Mouse (Mus musculus): Measurements from ENCODE around the gene Pax4. TPM values are rescaled to one million over a fixed set of nuclear protein-coding genes. Genes with fewer than 3 reads are reported as not detected.
A peak's percentile ranks its signal among the peaks of the same experiment; 100 is the strongest.

Pax4 gene
- polyA plus RNA-seq, 1 experiment = not detected

DNA sequence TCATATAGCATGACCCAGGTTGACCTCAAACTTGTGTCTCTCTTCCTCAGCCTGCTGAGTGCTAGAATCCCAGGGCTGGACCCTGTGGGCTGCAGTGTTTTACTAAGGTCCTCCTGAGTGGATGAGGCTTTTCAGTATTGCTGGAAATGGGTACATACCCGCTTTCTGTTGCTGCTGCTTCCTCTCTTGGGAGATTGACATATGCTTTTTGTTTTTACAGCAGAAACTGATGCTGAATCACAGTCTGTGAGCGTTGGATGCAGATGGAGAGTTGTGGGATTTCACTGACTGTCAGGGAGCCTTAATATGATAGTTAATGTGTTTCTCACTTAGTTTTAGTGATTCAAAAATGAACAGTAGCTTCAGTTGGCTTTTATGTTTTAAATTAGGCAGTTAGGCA lies 37.3 kb upstream of the Pax4 start:
- 71% methylated on average over 2 of the region's 2 CpGs for WGBS
- Histone ChIP-seq H3K27ac (ENCODE audit: control insufficient read depth, insufficient read depth, low read length) (no peak overlapping the region), H3K4me3 (ENCODE audit: control insufficient read depth, insufficient read depth, low read length) (no peak overlapping the region), H3K36me3 (ENCODE audit: control insufficient read depth, insufficient read depth, low read length) (no peaks in the 10 kb centered on the region; the same call in 1 of the 2 replicates), H3K27me3 (ENCODE audit: control insufficient read depth, insufficient read depth, low read length) (no peaks in the 10 kb centered on the region), H3K4me1 (replicated peaks; ENCODE audit: control insufficient read depth, insufficient read depth, low read length) (0 out of 2 replicates have a peak, but pooled peaks cover 3% of the 10 kb centered on the region)
- TF ChIP-seq POLR2A (IDR thresholded peaks at IDR 0.05; ENCODE audit: control insufficient read depth, extremely low read depth, insufficient read depth, low read length, poor library complexity) = no peak
- no peak for TF ChIP-seq CTCF (IDR thresholded peaks at IDR 0.05; ENCODE audit: borderline replicate concordance, control insufficient read depth, extremely low read depth, insufficient read depth, low read length, poor library complexity)
- no peak for DNase-seq

DNA sequence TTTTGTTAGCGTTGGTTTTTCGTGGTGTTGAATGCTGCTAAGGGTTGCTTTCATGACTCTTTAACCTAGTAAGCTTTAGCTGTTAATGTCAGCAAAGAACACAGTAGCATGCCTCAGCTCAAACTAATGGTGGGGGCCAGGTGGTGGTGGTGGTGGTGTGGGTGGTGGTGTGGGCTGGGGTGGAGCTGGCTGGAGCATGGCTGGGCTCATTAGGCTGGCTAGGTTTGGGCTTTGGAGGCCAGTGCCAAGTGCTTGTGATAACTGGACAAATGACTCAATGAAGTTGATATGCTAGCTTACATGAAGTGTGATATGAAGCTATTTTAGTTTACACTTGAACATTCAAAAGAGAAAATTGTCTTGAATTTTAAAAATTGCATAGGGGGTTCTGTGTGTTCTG lies 36.9 kb upstream of the Pax4 start:
- H3K36me3 ChIP-seq (ENCODE audit: control insufficient read depth, insufficient read depth, low read length) = no peaks in the 10 kb centered on the region; the same call in 1 of the 2 replicates
- H3K27me3 ChIP-seq (ENCODE audit: control insufficient read depth, insufficient read depth, low read length) = no peaks in the 10 kb centered on the region
- no peak overlapping the region for H3K4me3 ChIP-seq (ENCODE audit: control insufficient read depth, insufficient read depth, low read length)
- WGBS = 94% methylated on average over 2 of the region's 2 CpGs
- TF ChIP-seq POLR2A (IDR thresholded peaks at IDR 0.05; ENCODE audit: control insufficient read depth, extremely low read depth, insufficient read depth, low read length, poor library complexity) = no peak
- no peak for TF ChIP-seq CTCF (IDR thresholded peaks at IDR 0.05; ENCODE audit: borderline replicate concordance, control insufficient read depth, extremely low read depth, insufficient read depth, low read length, poor library complexity)
- DNase-seq = no peak
- no peak overlapping the region for H3K27ac ChIP-seq (ENCODE audit: control insufficient read depth, insufficient read depth, low read length)
- H3K4me1 ChIP-seq (replicated peaks; ENCODE audit: control insufficient read depth, insufficient read depth, low read length) = 0 out of 2 replicates have a peak, but pooled peaks cover 3% of the 10 kb centered on the region

DNA sequence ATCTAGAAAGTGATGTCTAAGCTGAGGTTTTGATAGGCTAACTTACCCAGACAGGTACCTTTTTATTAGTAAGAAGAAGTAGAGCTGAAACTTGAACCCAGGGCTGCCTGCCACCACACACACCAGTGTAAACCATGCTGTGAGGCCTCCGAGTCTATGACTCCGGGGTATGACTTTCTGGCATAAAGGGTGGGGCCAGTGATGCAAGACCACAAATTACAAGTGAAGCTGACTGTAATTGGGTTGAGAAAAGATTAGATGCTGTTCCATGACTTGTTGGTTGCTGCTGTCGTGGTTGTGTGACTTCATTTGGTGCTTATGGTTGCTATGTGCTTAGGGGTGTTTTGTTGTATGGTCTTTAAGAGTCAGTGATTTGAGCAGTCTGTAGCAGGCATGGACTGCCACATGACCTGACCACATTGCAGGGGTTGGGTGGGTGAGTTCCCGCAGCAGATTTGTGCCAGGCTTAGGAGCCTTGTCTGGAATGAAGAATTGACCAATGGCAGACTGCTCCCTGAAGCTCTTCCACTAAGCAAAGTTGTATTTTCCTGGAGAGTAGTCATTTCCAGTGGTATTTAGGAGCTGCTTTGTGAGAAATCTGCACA lies 33.7 kb upstream of the Pax4 start:
- no peak overlapping the region for H3K4me3 ChIP-seq (ENCODE audit: control insufficient read depth, insufficient read depth, low read length)
- no peaks in the 10 kb centered on the region for H3K27me3 ChIP-seq (ENCODE audit: control insufficient read depth, insufficient read depth, low read length)
- no peaks in the 10 kb centered on the region for H3K36me3 ChIP-seq (ENCODE audit: control insufficient read depth, insufficient read depth, low read length)
- TF ChIP-seq CTCF (IDR thresholded peaks at IDR 0.05; ENCODE audit: borderline replicate concordance, control insufficient read depth, extremely low read depth, insufficient read depth, low read length, poor library complexity) (no peak), POLR2A (IDR thresholded peaks at IDR 0.05; ENCODE audit: control insufficient read depth, extremely low read depth, insufficient read depth, low read length, poor library complexity) (no peak)
- no peak for DNase-seq
- H3K4me1 ChIP-seq (replicated peaks; ENCODE audit: control insufficient read depth, insufficient read depth, low read length) = peaks cover 10% of the 10 kb centered on the region
- WGBS = 62% methylated on average over 4 of the region's 4 CpGs
- H3K27ac ChIP-seq (ENCODE audit: control insufficient read depth, insufficient read depth, low read length) = no peak overlapping the region

DNA sequence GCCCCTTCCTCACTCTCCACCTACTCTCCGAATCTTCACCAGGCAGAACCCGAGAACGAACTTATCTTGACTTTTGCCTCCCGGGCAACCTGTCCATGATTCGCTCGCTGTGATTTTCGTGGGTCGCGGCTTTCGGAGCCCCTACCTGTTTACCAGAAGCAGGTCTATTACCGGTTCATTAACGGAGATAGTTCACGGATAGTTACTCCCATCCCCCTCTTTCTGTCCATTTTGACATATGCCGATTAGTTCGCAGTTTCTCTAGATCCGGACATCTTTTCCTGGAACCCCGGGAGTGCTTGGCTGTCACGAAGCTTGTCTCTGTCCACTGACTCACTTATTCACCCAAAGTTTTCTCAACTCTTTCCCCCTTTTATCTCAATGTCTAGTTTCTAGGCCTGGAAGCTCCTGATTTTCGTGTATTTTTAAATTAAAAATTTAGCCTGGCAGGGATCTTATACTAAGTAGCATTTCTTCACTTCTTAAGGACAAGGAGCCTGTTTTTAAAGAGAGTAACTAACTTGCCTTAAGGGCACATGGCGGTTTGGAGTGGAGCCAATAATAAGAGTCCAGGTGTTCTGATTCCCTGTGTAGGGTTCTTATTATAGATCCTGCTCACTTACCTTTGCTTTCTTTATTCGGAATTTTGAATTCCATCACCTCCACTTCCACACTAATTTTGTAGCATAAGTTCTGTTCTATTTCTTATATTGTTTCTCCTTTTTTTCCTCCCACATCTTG lies 31.8 kb upstream of the Pax4 start:
- DNase-seq = no peak
- TF ChIP-seq POLR2A (IDR thresholded peaks at IDR 0.05; ENCODE audit: control insufficient read depth, extremely low read depth, insufficient read depth, low read length, poor library complexity) (no peak), CTCF (IDR thresholded peaks at IDR 0.05; ENCODE audit: borderline replicate concordance, control insufficient read depth, extremely low read depth, insufficient read depth, low read length, poor library complexity) (no peak)
- Histone ChIP-seq H3K27ac (ENCODE audit: control insufficient read depth, insufficient read depth, low read length) (no peak overlapping the region), H3K36me3 (ENCODE audit: control insufficient read depth, insufficient read depth, low read length) (no peaks in the 10 kb centered on the region), H3K4me3 (ENCODE audit: control insufficient read depth, insufficient read depth, low read length) (peak overlapping the region; percentile 74), H3K4me1 (replicated peaks; ENCODE audit: control insufficient read depth, insufficient read depth, low read length) (peaks cover 10% of the 10 kb centered on the region), H3K27me3 (ENCODE audit: control insufficient read depth, insufficient read depth, low read length) (no peaks in the 10 kb centered on the region)
- WGBS = 6% methylated on average over 21 of the region's 21 CpGs

DNA sequence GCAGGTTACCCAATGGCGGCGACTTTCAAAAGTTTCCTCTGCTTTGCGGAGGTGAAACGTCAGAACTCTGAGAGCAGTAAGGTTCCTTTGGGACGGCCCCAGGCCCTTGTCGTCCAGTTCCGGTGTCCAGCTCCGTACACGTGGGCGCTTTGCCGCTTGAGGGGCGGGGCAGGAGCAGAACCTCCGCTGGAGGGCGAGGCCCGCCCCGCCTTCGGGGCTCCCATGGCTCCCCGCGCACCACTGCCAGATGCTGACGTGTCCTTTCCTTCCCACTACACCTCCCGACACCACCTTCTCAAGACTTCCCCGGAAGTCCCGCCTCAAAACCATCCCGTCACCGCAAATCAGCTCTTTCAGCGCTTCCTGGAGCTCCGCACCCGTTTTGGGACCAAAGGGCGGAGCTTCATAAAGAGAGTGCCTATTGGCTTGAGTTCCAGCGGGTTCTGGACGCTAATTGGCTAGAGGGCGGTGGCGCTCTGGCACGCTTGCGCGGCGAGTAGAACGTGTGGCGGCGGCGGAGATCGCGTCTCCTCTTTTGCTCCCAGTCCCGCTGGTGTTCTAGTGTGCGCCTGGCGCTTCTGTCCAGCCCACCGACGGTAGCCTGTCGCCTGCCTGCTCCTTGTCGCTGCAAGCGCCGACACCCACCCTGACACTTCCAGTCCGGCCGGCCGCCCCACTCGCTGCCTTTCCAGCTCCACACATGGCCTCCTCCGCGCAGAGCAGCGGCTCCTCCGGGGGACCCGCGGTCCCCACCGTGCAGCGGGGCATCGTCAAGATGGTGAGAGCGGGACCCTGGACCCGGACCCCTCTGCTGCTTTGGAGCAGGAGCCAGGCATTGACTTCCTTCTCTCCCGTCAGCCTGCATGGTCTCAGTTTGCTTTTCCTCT lies 31.0 kb upstream of the Pax4 start:
- Histone ChIP-seq H3K27me3 (ENCODE audit: control insufficient read depth, insufficient read depth, low read length) (no peaks in the 10 kb centered on the region), H3K27ac (ENCODE audit: control insufficient read depth, insufficient read depth, low read length) (no peak overlapping the region), H3K4me3 (ENCODE audit: control insufficient read depth, insufficient read depth, low read length) (peak overlapping the region; percentile 74), H3K4me1 (replicated peaks; ENCODE audit: control insufficient read depth, insufficient read depth, low read length) (peaks cover 10% of the 10 kb centered on the region), H3K36me3 (ENCODE audit: control insufficient read depth, insufficient read depth, low read length) (no peaks in the 10 kb centered on the region)
- DNase-seq = peak; percentile 96
- under 1% methylated on average over 68 of the region's 68 CpGs for WGBS
- TF ChIP-seq POLR2A (IDR thresholded peaks at IDR 0.05; ENCODE audit: control insufficient read depth, extremely low read depth, insufficient read depth, low read length, poor library complexity) (0 out of 2 replicates have a peak, but pooled peaks have one; percentile 53), CTCF (IDR thresholded peaks at IDR 0.05; ENCODE audit: borderline replicate concordance, control insufficient read depth, extremely low read depth, insufficient read depth, low read length, poor library complexity) (peak; percentile 50; the same call in 1 of the 2 replicates)

DNA sequence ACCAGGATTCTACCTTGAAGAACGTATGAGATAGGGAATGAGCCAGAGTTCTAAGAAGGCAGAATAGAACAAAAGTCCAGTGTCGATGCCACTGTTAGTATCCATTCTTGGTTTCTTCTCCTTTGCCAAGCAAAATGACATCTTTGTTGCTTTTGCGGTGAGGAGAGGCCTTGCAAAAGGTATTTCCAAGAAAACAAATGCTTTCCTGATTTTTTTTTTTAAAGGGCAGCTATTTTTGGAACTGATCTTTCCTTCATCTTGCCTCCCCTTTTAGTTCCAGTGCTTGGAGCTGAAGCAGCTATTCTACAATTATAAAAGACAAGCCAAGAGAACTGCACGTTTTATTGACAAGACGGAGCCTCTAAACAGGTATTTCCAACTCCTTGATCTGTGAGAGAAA lies 25.7 kb upstream of the Pax4 start, which contains the start of gene Snd1:
Gene Snd1 (plus strand): TSS at position 301 of the 400 bp plus-strand sequence.
- DNase-seq = no peak
- 95% methylated on average over 5 of the region's 5 CpGs for WGBS
- Histone ChIP-seq H3K36me3 (ENCODE audit: control insufficient read depth, insufficient read depth, low read length) (no peaks in the 10 kb centered on the region), H3K27ac (ENCODE audit: control insufficient read depth, insufficient read depth, low read length) (no peak within 1 kb of the TSS), H3K4me3 (ENCODE audit: control insufficient read depth, insufficient read depth, low read length) (no peak within 1 kb of the TSS), H3K27me3 (ENCODE audit: control insufficient read depth, insufficient read depth, low read length) (no peaks in the 10 kb centered on the region), H3K4me1 (replicated peaks; ENCODE audit: control insufficient read depth, insufficient read depth, low read length) (peaks cover 3% of the 10 kb centered on the region; the same call in 1 of the 2 replicates)
- TF ChIP-seq CTCF (IDR thresholded peaks at IDR 0.05; ENCODE audit: borderline replicate concordance, control insufficient read depth, extremely low read depth, insufficient read depth, low read length, poor library complexity) (no peak), POLR2A (IDR thresholded peaks at IDR 0.05; ENCODE audit: control insufficient read depth, extremely low read depth, insufficient read depth, low read length, poor library complexity) (no peak)

All from thymus, adult 2 months (tissue).